Mouse (Mus musculus) midbrain, embryonic 11.5 days (tissue): ENCODE measurements around the gene Ankrd6. TPM values are rescaled to one million over a fixed set of nuclear protein-coding genes. Genes with fewer than 3 reads are reported as not detected.

ENCODE experiments used
- ATAC-seq: fragments of 200-750 bp; cut with Nextera tagmentation; 2 replicates; pipeline ENCODE4 v1.8.0; 2017; ENCODE audit warnings: moderate TSS enrichment, moderate library complexity; ENCODE audit not compliant: low FRiP score
- DNase-seq: peaks from one replicate; pipeline ENCODE4 v3.0.0; 2015; ENCODE audit warnings: low spot score; ENCODE audit errors: missing footprints
- H3K27ac ChIP-seq: fragments of 300-500 bp; sonication (generic); 2 replicates; pipeline ENCODE4 v1.5.1; 2014; ENCODE audit warnings: low read depth, low read length
- H3K27me3 ChIP-seq: fragments of 300-500 bp; sonication (generic); 2 replicates; pipeline ENCODE4 v1.6.1; 2014; ENCODE audit warnings: mild to moderate bottlenecking, low read length, moderate library complexity, mixed read lengths; ENCODE audit not compliant: control insufficient read depth, insufficient read depth
- H3K36me3 ChIP-seq: fragments of 300-500 bp; sonication (generic); 2 replicates; pipeline ENCODE4 v1.6.1; 2014; ENCODE audit warnings: mild to moderate bottlenecking, low read length, moderate library complexity, mixed read lengths; ENCODE audit not compliant: control insufficient read depth, insufficient read depth
- H3K4me1 ChIP-seq: fragments of 300-500 bp; sonication (generic); 2 replicates; pipeline ENCODE4 v1.6.1; 2014; ENCODE audit warnings: low read length; ENCODE audit not compliant: control insufficient read depth, insufficient read depth
- H3K4me2 ChIP-seq: fragments of 300-500 bp; sonication (generic); 2 replicates; pipeline ENCODE4 v1.6.1; 2014; ENCODE audit warnings: mild to moderate bottlenecking, moderate library complexity
- H3K4me3 ChIP-seq: fragments of 300-500 bp; sonication (generic); 2 replicates; pipeline ENCODE4 v1.5.1; 2014; ENCODE audit warnings: low read depth, low read length
- H3K9ac ChIP-seq: fragments of 300-500 bp; sonication (generic); 2 replicates; pipeline ENCODE4 v1.6.1; 2014; ENCODE audit warnings: low read length
- H3K9me3 ChIP-seq: fragments of 300-500 bp; sonication (generic); 2 replicates; pipeline ENCODE4 v1.6.1; 2016; ENCODE audit warnings: low read length; ENCODE audit not compliant: control insufficient read depth
- WGBS: fragments of 180-500 bp; shearing (Covaris S2); extraction: QIAGEN DNeasy Blood & Tissue Kit; methylation state at CpG from one replicate; pipeline ENCODE4 v1.1.7; 2014; 5-methylcytosine and 5-hydroxymethylcytosine counted together
- polyA plus RNA-seq: library from polyadenylated mRNA; unstranded; fragments of >200 nt; fragmentation: Nextera tagmentation; extraction: Ambion mirVana; gene quantifications from 2 replicates; pipeline ENCODE4 v1.2.1, GENCODE M21; 2014

The Ankrd6 gene
- polyA plus RNA-seq, 1 experiment from 2014 or later, result 33.2 TPM

GRCm38 (mm10) chr4:32862751-32863446 lies 87.7 kb downstream of the Ankrd6 start:
- ATAC-seq, result peak; percentile 34
- no peak for DNase-seq
- H3K27me3 ChIP-seq, result no peaks in the 10 kb centered on the region
- peak overlapping the region; percentile 16 for H3K27ac ChIP-seq
- H3K4me1 ChIP-seq, result peaks cover 50% of the 10 kb centered on the region
- WGBS, result 45% methylated on average over 15 of the region's 15 CpGs
- no peaks in the 10 kb centered on the region for H3K36me3 ChIP-seq
- peak overlapping the region; percentile 13; the same call in 1 of the 2 replicates for H3K9ac ChIP-seq
- no peak overlapping the region for H3K4me3 ChIP-seq
- H3K4me2 ChIP-seq, result 0 out of 2 replicates have a peak overlapping the region, but pooled peaks have one; percentile 12
- H3K9me3 ChIP-seq, result no peaks in the 10 kb centered on the region

GRCm38 (mm10) chr4:32862011-32862750 lies 88.5 kb downstream of the Ankrd6 start:
- Histone ChIP-seq H3K4me2 (no peak overlapping the region), H3K27ac (peak overlapping the region; percentile 16; the same call in 1 of the 2 replicates), H3K9me3 (no peaks in the 10 kb centered on the region), H3K4me1 (peaks cover 50% of the 10 kb centered on the region), H3K9ac (no peak overlapping the region; the same call in 1 of the 2 replicates), H3K36me3 (no peaks in the 10 kb centered on the region), H3K27me3 (no peaks in the 10 kb centered on the region), H3K4me3 (no peak overlapping the region)
- DNase-seq (peak; percentile 82), ATAC-seq (peak; percentile 76)
- WGBS, result 76% methylated on average over 15 of the region's 15 CpGs

- DNase-seq (peak; percentile 85), ATAC-seq (peak; percentile 16; the same call in 1 of the 2 replicates)
- WGBS, result 56% methylated on average over 18 of the region's 18 CpGs
- H3K27me3 ChIP-seq, result no peaks in the 10 kb centered on the region
- no peak overlapping the region for H3K27ac ChIP-seq
- H3K4me1 ChIP-seq, result peaks cover 50% of the 10 kb centered on the region
- no peaks in the 10 kb centered on the region for H3K9me3 ChIP-seq
- no peak overlapping the region for H3K4me3 ChIP-seq
- no peak overlapping the region for H3K4me2 ChIP-seq
- H3K9ac ChIP-seq, result no peak overlapping the region
- no peaks in the 10 kb centered on the region for H3K36me3 ChIP-seq
These were observed 90.3 kb downstream of the Ankrd6 start for GRCm38 (mm10) chr4:32860184-32860965.

GRCm38 (mm10) chr4:32855580-32855979 lies 95.1 kb downstream of the Ankrd6 start:
- H3K9ac ChIP-seq, result no peak overlapping the region
- 76% methylated on average over 9 of the region's 9 CpGs for WGBS
- no peaks in the 10 kb centered on the region for H3K9me3 ChIP-seq
- DNase-seq, result peak; percentile 76
- H3K27me3 ChIP-seq, result no peaks in the 10 kb centered on the region
- no peak overlapping the region for H3K4me3 ChIP-seq
- no peak overlapping the region for H3K4me2 ChIP-seq
- no peak for ATAC-seq
- H3K27ac ChIP-seq, result no peak overlapping the region
- H3K4me1 ChIP-seq, result peaks cover 11% of the 10 kb centered on the region
- H3K36me3 ChIP-seq, result no peaks in the 10 kb centered on the region

- H3K9ac ChIP-seq, result no peak overlapping the region
- no peak overlapping the region for H3K4me3 ChIP-seq
- H3K36me3 ChIP-seq, result no peaks in the 10 kb centered on the region
- no peak for ATAC-seq
- no peak overlapping the region for H3K4me2 ChIP-seq
- 90% methylated on average over 4 of the region's 4 CpGs for WGBS
- no peak overlapping the region for H3K27ac ChIP-seq
- H3K9me3 ChIP-seq, result no peaks in the 10 kb centered on the region
- DNase-seq, result no peak
- H3K4me1 ChIP-seq, result peaks cover 5% of the 10 kb centered on the region; the same call in 1 of the 2 replicates
- no peaks in the 10 kb centered on the region for H3K27me3 ChIP-seq
These were observed 95.7 kb downstream of the Ankrd6 start for GRCm38 (mm10) chr4:32854956-32855355.

GRCm38 (mm10) chr4:32853609-32854188 lies 96.9 kb downstream of the Ankrd6 start:
- WGBS, result 77% methylated on average over 5 of the region's 5 CpGs
- Histone ChIP-seq H3K4me3 (no peak overlapping the region), H3K27me3 (no peaks in the 10 kb centered on the region), H3K4me1 (peaks cover 3% of the 10 kb centered on the region; the same call in 1 of the 2 replicates), H3K4me2 (no peak overlapping the region), H3K9ac (no peak overlapping the region), H3K9me3 (no peaks in the 10 kb centered on the region), H3K27ac (no peak overlapping the region), H3K36me3 (no peaks in the 10 kb centered on the region)
- ATAC-seq (no peak), DNase-seq (peak; percentile 47)

- Histone ChIP-seq H3K27me3 (no peaks in the 10 kb centered on the region), H3K4me3 (no peak overlapping the region), H3K4me2 (no peak overlapping the region), H3K9ac (no peak overlapping the region), H3K4me1 (peaks cover 3% of the 10 kb centered on the region; the same call in 1 of the 2 replicates), H3K36me3 (no peaks in the 10 kb centered on the region), H3K9me3 (no peaks in the 10 kb centered on the region), H3K27ac (no peak overlapping the region)
- WGBS, result 79% methylated on average over 6 of the region's 6 CpGs
- ATAC-seq (no peak), DNase-seq (no peak)
These were observed 97.8 kb downstream of the Ankrd6 start for GRCm38 (mm10) chr4:32852819-32853218.

GRCm38 (mm10) chr4:32852294-32852693 lies 98.3 kb downstream of the Ankrd6 start:
- ATAC-seq, result no peak
- H3K27ac ChIP-seq, result no peak overlapping the region
- DNase-seq, result no peak
- H3K4me1 ChIP-seq, result peaks cover 3% of the 10 kb centered on the region; the same call in 1 of the 2 replicates
- H3K4me2 ChIP-seq, result no peak overlapping the region
- H3K4me3 ChIP-seq, result no peak overlapping the region
- H3K9me3 ChIP-seq, result no peaks in the 10 kb centered on the region
- no peak overlapping the region for H3K9ac ChIP-seq
- H3K36me3 ChIP-seq, result no peaks in the 10 kb centered on the region
- H3K27me3 ChIP-seq, result no peaks in the 10 kb centered on the region
- WGBS, result 89% methylated on average over 8 of the region's 8 CpGs
